Mouse (Mus musculus) cerebellum, adult 2 months (tissue): Measurements from ENCODE around the gene Mob3a.

Experiments
- CTCF ChIP-seq: fragments of 200-500 bp; IDR thresholded peaks from 2 replicates; pipeline ENCODE4 v1.5.1; 2011; ENCODE audit warnings: low read depth, mild to moderate bottlenecking, control low read depth, low read length, moderate library complexity, borderline replicate concordance; ENCODE audit not compliant: insufficient read depth
- POLR2A ChIP-seq: fragments of 200-500 bp; IDR thresholded peaks from 2 replicates; pipeline ENCODE4 v1.6.1; 2011; ENCODE audit warnings: low read length, control low read depth, borderline replicate concordance; ENCODE audit not compliant: insufficient read depth

DNA sequence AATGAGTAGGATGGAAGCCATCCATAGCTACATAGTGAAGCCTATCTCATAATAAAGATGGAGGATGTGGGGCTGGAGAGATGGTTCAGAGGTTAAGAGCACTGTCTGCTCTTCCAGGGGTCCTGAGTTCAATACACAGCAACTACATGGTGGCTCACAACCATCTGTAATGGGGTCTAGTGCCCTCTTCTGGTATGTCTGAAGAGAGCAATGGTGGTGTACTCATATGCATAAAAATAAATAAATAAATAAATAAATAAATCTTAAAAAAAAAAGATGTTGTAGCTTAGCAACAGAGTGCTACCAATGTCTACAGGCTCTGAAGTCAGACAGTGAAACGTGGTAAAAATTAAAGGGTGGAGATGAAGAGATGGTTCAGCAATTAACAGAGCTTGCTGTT is 36.9 kb upstream of the Mob3a start:
- TF ChIP-seq POLR2A = no peak
- no peak for TF ChIP-seq CTCF
